In the genomic region with DNA sequence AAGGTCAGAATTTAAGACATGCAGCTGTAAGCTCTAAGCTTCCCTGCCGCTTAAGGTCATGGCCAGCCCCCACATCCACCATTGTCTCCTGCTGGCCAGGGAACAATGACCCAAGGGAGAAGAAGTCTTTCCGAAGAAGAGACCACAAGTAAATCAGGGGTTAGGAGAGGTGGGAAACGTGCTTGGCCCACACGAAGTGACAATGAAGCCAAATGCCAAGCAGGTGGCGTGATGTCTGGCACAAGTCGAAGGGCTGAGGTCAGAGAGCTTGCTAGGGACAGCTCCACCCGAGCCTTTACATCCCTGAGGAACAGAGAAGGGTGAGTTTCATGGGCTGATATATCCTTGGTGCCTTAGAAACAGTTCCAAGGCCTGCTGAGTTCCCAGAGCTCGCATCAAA, we compare ENCODE assay signal across 9 mouse cellular contexts. TPM values are rescaled to one million over a fixed set of nuclear protein-coding genes. Genes with fewer than 3 reads are reported as not detected.
A peak's percentile ranks its signal among the peaks of the same experiment; 100 is the strongest.
DNase-seq lines count a peak whose midpoint lies in the region; ATAC-seq and TF ChIP-seq lines count a peak whose summit lies in the region.
"Had no signal": no experiment of that assay in that cellular context is flagged by ENCODE, and none has a peak within 500 bp of the region (broad histone marks: within the 10 kb centered on the region; RNA-seq: fewer than 3 reads in every experiment).

No protein-coding gene starts in this region.

- no peak for DNase-seq in kidney, postnatal 0 days (ENCODE audit: low spot score)
- DNase-seq in kidney, adult 18-20 months, result no peak
- DNase-seq in embryonic facial prominence, embryonic 14.5 days (ENCODE audit: low spot score), result no peak
- no peak for DNase-seq in heart, embryonic 10.5 days (ENCODE audit: low spot score)
- no peak for DNase-seq in limb, embryonic 14.5 days (ENCODE audit: low spot score)
- DNase-seq in cerebellum, adult 8-10 months, result no peak
- DNase-seq in kidney, postnatal 10 days, result no peak

- H3K4me1 ChIP-seq in kidney, postnatal 0 days (replicated peaks; ENCODE audit: insufficient read depth, low read length), result no peaks in the 10 kb centered on the region; the same call in 1 of the 2 replicates
- H3K4me1 ChIP-seq in embryonic facial prominence, embryonic 14.5 days (ENCODE audit: control insufficient read depth, insufficient read depth, low read length), result peaks cover 13% of the 10 kb centered on the region
- H3K4me1 ChIP-seq in heart, embryonic 10.5 days, result peaks cover 52% of the 10 kb centered on the region
- peaks cover 10% of the 10 kb centered on the region for H3K4me1 ChIP-seq in limb, embryonic 14.5 days (ENCODE audit: control insufficient read depth, insufficient read depth, low read length)

- no peak for TF ChIP-seq POLR2A in limb, embryonic 14.5 days (IDR thresholded peaks at IDR 0.05; ENCODE audit: borderline replicate concordance, extremely low read depth, insufficient read depth, insufficient read length)

- no peaks in the 10 kb centered on the region for H3K27me3 ChIP-seq in kidney, postnatal 0 days (ENCODE audit: insufficient read depth, low read length)
- no peaks in the 10 kb centered on the region for H3K27me3 ChIP-seq in embryonic facial prominence, embryonic 14.5 days (replicated peaks; ENCODE audit: control insufficient read depth, insufficient read depth, low read length)
- H3K27me3 ChIP-seq in heart, embryonic 10.5 days (ENCODE audit: insufficient read depth, poor library complexity, severe bottlenecking), result no peaks in the 10 kb centered on the region
- no peaks in the 10 kb centered on the region for H3K27me3 ChIP-seq in limb, embryonic 14.5 days (ENCODE audit: control insufficient read depth, insufficient read depth, low read length)
- H3K27me3 ChIP-seq: neural tube, embryonic 12.5 days had no signal

- no peak for ATAC-seq in kidney, postnatal 0 days (replicated peaks; ENCODE audit: low FRiP score, low read depth)
- 0 out of 2 replicates have a peak, but pooled peaks have one; percentile 0 for ATAC-seq in embryonic facial prominence, embryonic 14.5 days (ENCODE audit: low read depth)
- ATAC-seq in limb, embryonic 14.5 days (ENCODE audit: low FRiP score, low read depth), result no peak

- WGBS in kidney, postnatal 0 days, result 56% methylated on average over 8 of the region's 8 CpGs
- WGBS in embryonic facial prominence, embryonic 14.5 days, result 64% methylated on average over 8 of the region's 8 CpGs
- 66% methylated on average over 8 of the region's 8 CpGs for WGBS in heart, embryonic 10.5 days
- WGBS in limb, embryonic 14.5 days, result 58% methylated on average over 8 of the region's 8 CpGs

- H3K27ac ChIP-seq in kidney, postnatal 0 days, result peak overlapping the region; percentile 43
- H3K27ac ChIP-seq in embryonic facial prominence, embryonic 14.5 days (replicated peaks; ENCODE audit: low read depth, low read length), result peak overlapping the region; percentile 70
- H3K27ac ChIP-seq in heart, embryonic 10.5 days, result peak overlapping the region; percentile 98
- H3K27ac ChIP-seq in limb, embryonic 14.5 days (replicated peaks; ENCODE audit: low read depth, low read length), result peak overlapping the region; percentile 74
- H3K27ac ChIP-seq: liver, embryonic 14.5 days; neural tube, embryonic 12.5 days had no signal

- no peak overlapping the region for H3K4me2 ChIP-seq in kidney, postnatal 0 days (ENCODE audit: low read length)
- no peak overlapping the region for H3K4me2 ChIP-seq in embryonic facial prominence, embryonic 14.5 days (ENCODE audit: low read depth, low read length)
- H3K4me2 ChIP-seq in limb, embryonic 14.5 days (replicated peaks; ENCODE audit: low read depth, low read length, severe bottlenecking), result no peak overlapping the region
- H3K4me2 ChIP-seq: neural tube, embryonic 12.5 days had no signal

- TF ChIP-seq CTCF in kidney, postnatal 0 days (IDR thresholded peaks at IDR 0.05; ENCODE audit: low read depth), result no peak

- no peaks in the 10 kb centered on the region for H3K36me3 ChIP-seq in kidney, postnatal 0 days (ENCODE audit: insufficient read depth, low read length)
- H3K36me3 ChIP-seq in embryonic facial prominence, embryonic 14.5 days (ENCODE audit: control insufficient read depth, insufficient read depth, low read length), result no peaks in the 10 kb centered on the region
- no peaks in the 10 kb centered on the region for H3K36me3 ChIP-seq in heart, embryonic 10.5 days
- H3K36me3 ChIP-seq in limb, embryonic 14.5 days (ENCODE audit: control insufficient read depth, insufficient read depth, low read length), result no peaks in the 10 kb centered on the region
- H3K36me3 ChIP-seq: neural tube, embryonic 12.5 days had no signal

- H3K9me3 ChIP-seq in kidney, postnatal 0 days (replicated peaks; ENCODE audit: low read length), result no peaks in the 10 kb centered on the region
- no peaks in the 10 kb centered on the region for H3K9me3 ChIP-seq in embryonic facial prominence, embryonic 14.5 days (ENCODE audit: control insufficient read depth, low read length)
- H3K9me3 ChIP-seq in heart, embryonic 10.5 days, result no peaks in the 10 kb centered on the region
- no peaks in the 10 kb centered on the region for H3K9me3 ChIP-seq in limb, embryonic 14.5 days (ENCODE audit: control insufficient read depth, low read length)
- H3K9me3 ChIP-seq: neural tube, embryonic 12.5 days had no signal

- H3K9ac ChIP-seq in kidney, postnatal 0 days (ENCODE audit: low read depth, low read length), result no peak overlapping the region
- no peak overlapping the region for H3K9ac ChIP-seq in embryonic facial prominence, embryonic 14.5 days (ENCODE audit: low read depth, low read length)
- H3K9ac ChIP-seq in limb, embryonic 14.5 days (ENCODE audit: low read depth, low read length, severe bottlenecking), result no peak overlapping the region
- H3K9ac ChIP-seq: liver, embryonic 14.5 days; neural tube, embryonic 12.5 days had no signal

- H3K4me3 ChIP-seq in kidney, postnatal 0 days (replicated peaks; ENCODE audit: low read depth, low read length), result no peak overlapping the region
- H3K4me3 ChIP-seq in embryonic facial prominence, embryonic 14.5 days (ENCODE audit: low read depth, low read length), result no peak overlapping the region
- H3K4me3 ChIP-seq in heart, embryonic 10.5 days, result no peak overlapping the region
- no peak overlapping the region for H3K4me3 ChIP-seq in limb, embryonic 14.5 days (replicated peaks; ENCODE audit: low read length)
- H3K4me3 ChIP-seq: neural tube, embryonic 12.5 days had no signal

RNA-seq across cellular contexts. Expression of a gene that starts 36.3 kb away (rescaled TPM):
- 27.8 and 31.8 TPM in 2 replicates for polyA plus RNA-seq in kidney, postnatal 0 days (2015; fragmentation: Nextera tagmentation; extraction: Ambion mirVana)
- polyA plus RNA-seq in embryonic facial prominence, embryonic 14.5 days (2014; fragmentation: Nextera tagmentation; extraction: Ambion mirVana), result 45.5 and 55.6 TPM in 2 replicates
- polyA plus RNA-seq in heart, embryonic 10.5 days (2016; fragmentation: Nextera tagmentation; extraction: Ambion mirVana), result 94.9 and 96.4 TPM in 2 replicates
- 20.0 and 21.2 TPM in 2 replicates for polyA plus RNA-seq in limb, embryonic 14.5 days (2012; rRNA removed)
- polyA plus RNA-seq in limb, embryonic 14.5 days (2014; fragmentation: Nextera tagmentation; extraction: Ambion mirVana), result 43.2 and 46.5 TPM in 2 replicates

RNA-seq across cellular contexts. Expression of a gene that starts 52.9 kb away (rescaled TPM):
- 14.2 and 17.4 TPM in 2 replicates for polyA plus RNA-seq in kidney, postnatal 0 days (2015; fragmentation: Nextera tagmentation; extraction: Ambion mirVana)
- 32.5 and 48.4 TPM in 2 replicates for polyA plus RNA-seq in embryonic facial prominence, embryonic 14.5 days (2014; fragmentation: Nextera tagmentation; extraction: Ambion mirVana)
- 34.5 and 42.8 TPM in 2 replicates for polyA plus RNA-seq in heart, embryonic 10.5 days (2016; fragmentation: Nextera tagmentation; extraction: Ambion mirVana)
- polyA plus RNA-seq in limb, embryonic 14.5 days (2012; rRNA removed), result 10.9 and 12.6 TPM in 2 replicates
- polyA plus RNA-seq in limb, embryonic 14.5 days (2014; fragmentation: Nextera tagmentation; extraction: Ambion mirVana), result 16.5 and 20.7 TPM in 2 replicates

Comparison
In these comparisons a context has a peak if more than half of its experiments do, and no peak if none do; other contexts are left out.
1. H3K27ac ChIP-seq: peak in every context shown above with its lines; median percentile 98 in heart, embryonic 10.5 days; 74 in limb, embryonic 14.5 days; 70 in embryonic facial prominence, embryonic 14.5 days; 43 in kidney, postnatal 0 days.